Mouse (Mus musculus): ENCODE measurements around the gene Ier3. TPM values are rescaled to one million over a fixed set of nuclear protein-coding genes. Genes with fewer than 3 reads are reported as not detected.

Ier3 gene
- polyA plus RNA-seq, 1 experiment from 2014 or later: 40.4 TPM

DNA sequence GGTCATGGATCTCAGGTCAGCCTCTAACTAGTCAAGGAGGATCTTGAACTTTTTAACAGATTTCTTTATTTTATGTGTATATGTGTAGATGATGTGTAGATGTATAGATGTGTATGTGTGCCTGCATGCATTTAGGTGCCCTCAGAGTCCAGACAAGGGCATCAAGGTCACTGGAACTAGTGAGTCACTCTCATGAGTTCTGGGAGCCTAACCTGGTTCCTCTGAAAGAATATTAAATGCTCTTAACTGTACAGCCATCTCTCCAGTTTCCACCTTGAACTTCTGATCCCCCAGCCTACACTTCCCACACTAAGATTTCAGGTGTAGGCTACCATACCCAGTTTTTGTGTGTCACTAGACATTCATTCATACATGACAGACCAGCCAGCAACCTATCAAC is 34.0 kb upstream of the Ier3 start:
- H3K27me3 ChIP-seq (ENCODE audit: insufficient read depth, low read length): no peaks in the 10 kb centered on the region
- no peaks in the 10 kb centered on the region for H3K9me3 ChIP-seq (ENCODE audit: low read length)
- no peak overlapping the region for H3K4me2 ChIP-seq (replicated peaks; ENCODE audit: low read depth, low read length)
- H3K27ac ChIP-seq (ENCODE audit: low read length): no peak overlapping the region
- H3K36me3 ChIP-seq (ENCODE audit: insufficient read depth, low read length): no peaks in the 10 kb centered on the region
- H3K9ac ChIP-seq (replicated peaks; ENCODE audit: low read length): no peak overlapping the region
- H3K4me3 ChIP-seq (ENCODE audit: low read length): no peak overlapping the region
- no peaks in the 10 kb centered on the region for H3K4me1 ChIP-seq (ENCODE audit: insufficient read depth, low read length)
- ATAC-seq (ENCODE audit: low FRiP score, low TSS enrichment): no peak

DNA sequence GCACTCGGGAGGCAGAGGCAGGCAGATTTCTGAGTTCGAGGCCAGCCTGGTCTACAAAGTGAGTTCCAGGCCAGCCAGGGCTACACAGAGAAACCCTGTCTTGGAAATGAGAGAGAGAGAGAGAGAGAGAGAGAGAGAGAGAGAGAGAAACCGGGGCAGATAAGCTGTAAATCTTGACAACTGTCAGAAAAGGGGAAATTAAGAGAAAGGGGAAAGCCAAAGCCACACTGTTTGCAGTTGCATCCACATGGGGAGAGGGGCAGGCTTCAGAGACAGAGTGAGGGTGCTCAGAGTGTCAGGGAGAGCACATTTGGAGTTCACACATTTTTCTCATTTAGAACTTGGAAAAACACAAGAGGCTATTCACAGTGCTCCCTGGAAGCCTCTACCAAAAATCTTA is 33.5 kb upstream of the Ier3 start:
- 82% methylated on average over 3 of the region's 3 CpGs for WGBS

GRCm38 (mm10) chr17:35790933-35791332 is 30.6 kb upstream of the Ier3 start:
- Histone ChIP-seq H3K27ac (ENCODE audit: low read length) (no peak overlapping the region), H3K36me3 (ENCODE audit: insufficient read depth, low read length) (no peaks in the 10 kb centered on the region), H3K9me3 (ENCODE audit: low read length) (no peaks in the 10 kb centered on the region), H3K9ac (replicated peaks; ENCODE audit: low read length) (no peak overlapping the region), H3K4me3 (ENCODE audit: low read length) (no peak overlapping the region), H3K27me3 (ENCODE audit: insufficient read depth, low read length) (no peaks in the 10 kb centered on the region), H3K4me1 (ENCODE audit: insufficient read depth, low read length) (no peaks in the 10 kb centered on the region), H3K4me2 (replicated peaks; ENCODE audit: low read depth, low read length) (no peak overlapping the region)
- 86% methylated on average over 4 of the region's 4 CpGs for WGBS
- ATAC-seq (ENCODE audit: low FRiP score, low TSS enrichment): no peak

More for the DNA sequence above, 33.5 kb upstream of the Ier3 start:
- Histone ChIP-seq H3K27ac (ENCODE audit: low read length) (no peak overlapping the region), H3K4me1 (ENCODE audit: insufficient read depth, low read length) (no peaks in the 10 kb centered on the region), H3K4me3 (ENCODE audit: low read length) (no peak overlapping the region), H3K9me3 (ENCODE audit: low read length) (no peaks in the 10 kb centered on the region), H3K27me3 (ENCODE audit: insufficient read depth, low read length) (no peaks in the 10 kb centered on the region), H3K9ac (replicated peaks; ENCODE audit: low read length) (no peak overlapping the region), H3K4me2 (replicated peaks; ENCODE audit: low read depth, low read length) (no peak overlapping the region), H3K36me3 (ENCODE audit: insufficient read depth, low read length) (no peaks in the 10 kb centered on the region)
- ATAC-seq (ENCODE audit: low FRiP score, low TSS enrichment): no peak

- H3K27me3 ChIP-seq (ENCODE audit: insufficient read depth, low read length): no peaks in the 10 kb centered on the region
- no peak overlapping the region for H3K4me3 ChIP-seq (ENCODE audit: low read length)
- no peaks in the 10 kb centered on the region for H3K36me3 ChIP-seq (ENCODE audit: insufficient read depth, low read length)
- no peak for ATAC-seq (ENCODE audit: low FRiP score, low TSS enrichment)
- no peaks in the 10 kb centered on the region for H3K4me1 ChIP-seq (ENCODE audit: insufficient read depth, low read length)
- H3K9me3 ChIP-seq (ENCODE audit: low read length): no peaks in the 10 kb centered on the region
- H3K4me2 ChIP-seq (replicated peaks; ENCODE audit: low read depth, low read length): no peak overlapping the region
- no peak overlapping the region for H3K27ac ChIP-seq (ENCODE audit: low read length)
- 78% methylated on average over 2 of the region's 2 CpGs for WGBS
- no peak overlapping the region for H3K9ac ChIP-seq (replicated peaks; ENCODE audit: low read length)
Measured at GRCm38 (mm10) chr17:35792837-35793236, 28.6 kb upstream of the Ier3 start.

GRCm38 (mm10) chr17:35795099-35795498 is 26.4 kb upstream of the Ier3 start:
- Histone ChIP-seq H3K27me3 (ENCODE audit: insufficient read depth, low read length) (no peaks in the 10 kb centered on the region), H3K9me3 (ENCODE audit: low read length) (peaks cover 3% of the 10 kb centered on the region; the same call in 1 of the 2 replicates), H3K27ac (ENCODE audit: low read length) (no peak overlapping the region), H3K4me2 (replicated peaks; ENCODE audit: low read depth, low read length) (no peak overlapping the region), H3K9ac (replicated peaks; ENCODE audit: low read length) (no peak overlapping the region), H3K36me3 (ENCODE audit: insufficient read depth, low read length) (no peaks in the 10 kb centered on the region), H3K4me3 (ENCODE audit: low read length) (no peak overlapping the region), H3K4me1 (ENCODE audit: insufficient read depth, low read length) (no peaks in the 10 kb centered on the region)
- 53% methylated on average over 2 of the region's 2 CpGs for WGBS
- ATAC-seq (ENCODE audit: low FRiP score, low TSS enrichment): no peak

GRCm38 (mm10) chr17:35795656-35796055 is 25.8 kb upstream of the Ier3 start:
- Histone ChIP-seq H3K9me3 (ENCODE audit: low read length) (peaks cover 3% of the 10 kb centered on the region; the same call in 1 of the 2 replicates), H3K27ac (ENCODE audit: low read length) (no peak overlapping the region), H3K4me2 (replicated peaks; ENCODE audit: low read depth, low read length) (no peak overlapping the region), H3K4me3 (ENCODE audit: low read length) (no peak overlapping the region), H3K4me1 (ENCODE audit: insufficient read depth, low read length) (no peaks in the 10 kb centered on the region), H3K9ac (replicated peaks; ENCODE audit: low read length) (no peak overlapping the region), H3K36me3 (ENCODE audit: insufficient read depth, low read length) (no peaks in the 10 kb centered on the region), H3K27me3 (ENCODE audit: insufficient read depth, low read length) (no peaks in the 10 kb centered on the region)
- WGBS: 76% methylated on average over 6 of the region's 6 CpGs
- no peak for ATAC-seq (ENCODE audit: low FRiP score, low TSS enrichment)

DNA sequence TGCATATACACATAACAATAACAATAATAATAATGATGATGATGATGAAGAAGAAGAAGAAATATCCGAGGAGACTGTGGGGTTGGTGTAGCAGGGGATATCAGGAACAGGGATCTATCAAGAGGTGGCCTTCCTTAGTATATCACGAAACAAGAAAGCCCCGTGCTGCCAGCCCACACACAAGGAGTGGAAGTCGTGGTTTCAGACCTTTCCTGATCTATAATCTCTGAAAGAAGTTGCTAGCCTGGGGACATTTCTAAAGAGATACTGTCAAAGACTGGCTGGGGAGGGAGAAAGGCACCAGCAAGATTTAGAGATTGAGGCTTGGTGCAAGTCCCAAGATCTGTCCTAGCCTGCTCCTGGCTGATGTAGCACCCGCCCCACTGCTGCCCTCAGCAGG is 24.6 kb upstream of the Ier3 start:
- Histone ChIP-seq H3K9ac (replicated peaks; ENCODE audit: low read length) (no peak overlapping the region), H3K27me3 (ENCODE audit: insufficient read depth, low read length) (no peaks in the 10 kb centered on the region), H3K4me3 (ENCODE audit: low read length) (no peak overlapping the region), H3K9me3 (ENCODE audit: low read length) (peaks cover 3% of the 10 kb centered on the region; the same call in 1 of the 2 replicates), H3K4me2 (replicated peaks; ENCODE audit: low read depth, low read length) (no peak overlapping the region), H3K27ac (ENCODE audit: low read length) (no peak overlapping the region), H3K4me1 (ENCODE audit: insufficient read depth, low read length) (0 out of 2 replicates have a peak, but pooled peaks cover under 1% of the 10 kb centered on the region), H3K36me3 (ENCODE audit: insufficient read depth, low read length) (no peaks in the 10 kb centered on the region)
- 75% methylated on average over 5 of the region's 5 CpGs for WGBS
- ATAC-seq (ENCODE audit: low FRiP score, low TSS enrichment): no peak

DNA sequence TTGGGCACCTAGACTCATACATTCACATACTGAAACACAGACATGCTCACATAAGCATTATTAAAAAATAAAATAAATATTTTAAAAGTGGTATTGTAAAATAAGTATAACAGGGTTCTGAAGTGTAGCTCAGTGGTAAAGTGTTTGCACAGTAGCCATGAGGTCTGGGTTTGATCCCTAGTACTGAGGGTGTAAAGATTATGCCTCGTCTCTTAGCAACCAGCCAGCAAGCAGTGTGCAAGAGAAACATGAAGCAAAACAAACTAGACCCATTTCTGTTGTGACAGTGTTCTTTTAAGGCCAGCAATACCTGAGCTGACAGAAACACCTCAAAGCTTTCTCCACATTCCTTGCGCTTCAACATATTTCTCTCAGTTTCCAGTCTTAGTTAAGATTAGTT is 20.6 kb upstream of the Ier3 start:
- H3K27ac ChIP-seq (ENCODE audit: low read length): no peak overlapping the region
- 73% methylated on average over 2 of the region's 2 CpGs for WGBS
- no peaks in the 10 kb centered on the region for H3K36me3 ChIP-seq (ENCODE audit: insufficient read depth, low read length)
- no peak overlapping the region for H3K4me3 ChIP-seq (ENCODE audit: low read length)
- ATAC-seq (ENCODE audit: low FRiP score, low TSS enrichment): no peak
- H3K9ac ChIP-seq (replicated peaks; ENCODE audit: low read length): no peak overlapping the region
- H3K4me1 ChIP-seq (ENCODE audit: insufficient read depth, low read length): 0 out of 2 replicates have a peak, but pooled peaks cover 7% of the 10 kb centered on the region
- peaks cover 3% of the 10 kb centered on the region; the same call in 1 of the 2 replicates for H3K9me3 ChIP-seq (ENCODE audit: low read length)
- no peaks in the 10 kb centered on the region for H3K27me3 ChIP-seq (ENCODE audit: insufficient read depth, low read length)
- H3K4me2 ChIP-seq (replicated peaks; ENCODE audit: low read depth, low read length): no peak overlapping the region

- no peak overlapping the region for H3K4me3 ChIP-seq (ENCODE audit: low read length)
- ATAC-seq (ENCODE audit: low FRiP score, low TSS enrichment): no peak
- 0 out of 2 replicates have a peak, but pooled peaks cover 7% of the 10 kb centered on the region for H3K4me1 ChIP-seq (ENCODE audit: insufficient read depth, low read length)
- peaks cover 3% of the 10 kb centered on the region; the same call in 1 of the 2 replicates for H3K9me3 ChIP-seq (ENCODE audit: low read length)
- no peaks in the 10 kb centered on the region for H3K36me3 ChIP-seq (ENCODE audit: insufficient read depth, low read length)
- H3K9ac ChIP-seq (replicated peaks; ENCODE audit: low read length): no peak overlapping the region
- no peak overlapping the region for H3K4me2 ChIP-seq (replicated peaks; ENCODE audit: low read depth, low read length)
- no peaks in the 10 kb centered on the region for H3K27me3 ChIP-seq (ENCODE audit: insufficient read depth, low read length)
- H3K27ac ChIP-seq (ENCODE audit: low read length): no peak overlapping the region
- 53% methylated on average over 6 of the region's 6 CpGs for WGBS
Measured at GRCm38 (mm10) chr17:35803020-35803419, 18.5 kb upstream of the Ier3 start.

GRCm38 (mm10) chr17:35803858-35804399 is 17.6 kb upstream of the Ier3 start:
- no peak overlapping the region for H3K4me2 ChIP-seq (replicated peaks; ENCODE audit: low read depth, low read length)
- H3K36me3 ChIP-seq (ENCODE audit: insufficient read depth, low read length): no peaks in the 10 kb centered on the region
- 0 out of 2 replicates have a peak, but pooled peaks cover 7% of the 10 kb centered on the region for H3K4me1 ChIP-seq (ENCODE audit: insufficient read depth, low read length)
- WGBS: 73% methylated on average over 4 of the region's 4 CpGs
- no peak overlapping the region for H3K4me3 ChIP-seq (ENCODE audit: low read length)
- H3K9ac ChIP-seq (replicated peaks; ENCODE audit: low read length): no peak overlapping the region
- no peaks in the 10 kb centered on the region for H3K27me3 ChIP-seq (ENCODE audit: insufficient read depth, low read length)
- ATAC-seq (ENCODE audit: low FRiP score, low TSS enrichment): no peak
- no peak overlapping the region for H3K27ac ChIP-seq (ENCODE audit: low read length)
- no peaks in the 10 kb centered on the region for H3K9me3 ChIP-seq (ENCODE audit: low read length)

Data from kidney, embryonic 16.5 days (tissue).